Mouse (Mus musculus): ENCODE results near the gene Tpx2.

Tpx2 gene

GRCm38 (mm10) chr2:152943568-152943967 lies 95.8 kb downstream of the Tpx2 start:
- no peak for DNase-seq (ENCODE audit: low read depth, low spot score)

- DNase-seq (ENCODE audit: low read depth, low spot score) = no peak
Measured at GRCm38 (mm10) chr2:152944013-152944412, 96.2 kb downstream of the Tpx2 start.

Measured in ZHBTc4 (cell line).